Mouse (Mus musculus) forebrain, embryonic 12.5 days (tissue): ENCODE data around the gene Cdc123. TPM values are rescaled to one million over a fixed set of nuclear protein-coding genes. Genes with fewer than 3 reads are reported as not detected.
"Not testable (repeated sequence)": the region's sequence is repeated elsewhere in the genome, so short reads cannot be mapped to it uniquely, and the experiment has no call there.

ENCODE experiments used
- ATAC-seq: fragments of 200-750 bp; cut with Nextera tagmentation; 2 replicates; pipeline ENCODE4 v1.8.0; 2017; ENCODE audit warnings: moderate TSS enrichment; ENCODE audit not compliant: low FRiP score
- H3K27ac ChIP-seq: fragments of 300-500 bp; sonication (generic); 2 replicates; pipeline ENCODE4 v1.5.1; 2016; ENCODE audit warnings: mild to moderate bottlenecking
- H3K27me3 ChIP-seq: fragments of 300-500 bp; sonication (generic); 2 replicates; pipeline ENCODE4 v1.6.1; 2016; ENCODE audit warnings: mild to moderate bottlenecking
- H3K36me3 ChIP-seq: fragments of 300-500 bp; sonication (generic); replicated peaks from 2 replicates; pipeline ENCODE4 v1.6.1; 2016; ENCODE audit warnings: mild to moderate bottlenecking
- H3K4me1 ChIP-seq: fragments of 300-500 bp; sonication (generic); 2 replicates; pipeline ENCODE4 v1.6.1; 2016
- H3K4me2 ChIP-seq: fragments of 300-500 bp; sonication (generic); 2 replicates; pipeline ENCODE4 v1.6.1; 2016; ENCODE audit warnings: mild to moderate bottlenecking, moderate library complexity
- H3K4me3 ChIP-seq: fragments of 300-500 bp; sonication (generic); replicated peaks from 2 replicates; pipeline ENCODE4 v1.5.1; 2016; ENCODE audit warnings: mild to moderate bottlenecking
- H3K9ac ChIP-seq: fragments of 300-500 bp; sonication (generic); 2 replicates; pipeline ENCODE4 v1.6.1; 2016; ENCODE audit warnings: mild to moderate bottlenecking
- H3K9me3 ChIP-seq: fragments of 300-500 bp; sonication (generic); 2 replicates; pipeline ENCODE4 v1.6.1; 2016
- WGBS: fragments of 180-500 bp; shearing (Covaris S2); methylation state at CpG from one replicate; pipeline ENCODE4 v1.1.7; 2016; 5-methylcytosine and 5-hydroxymethylcytosine counted together
- polyA plus RNA-seq: library from polyadenylated mRNA; unstranded; fragments of >200 nt; fragmentation: Nextera tagmentation; extraction: Ambion mirVana; gene quantifications from 2 replicates; pipeline ENCODE4 v1.2.1, GENCODE M21; 2016

Gene Cdc123
- polyA plus RNA-seq, 1 experiment from 2014 or later = 361 TPM

GRCm38 (mm10) chr2:5840815-5841214, 4.1 kb downstream of the Cdc123 start:
- H3K4me3 ChIP-seq = no peak overlapping the region
- no peaks in the 10 kb centered on the region for H3K27me3 ChIP-seq
- ATAC-seq = no peak
- WGBS = 96% methylated on average over 11 of the region's 11 CpGs
- H3K4me1 ChIP-seq = peaks cover 7% of the 10 kb centered on the region
- no peaks in the 10 kb centered on the region for H3K9me3 ChIP-seq
- H3K27ac ChIP-seq = no peak overlapping the region
- H3K36me3 ChIP-seq = peaks cover 52% of the 10 kb centered on the region
- no peak overlapping the region for H3K9ac ChIP-seq
- no peak overlapping the region for H3K4me2 ChIP-seq

GRCm38 (mm10) chr2:5825265-5825913, 19.6 kb downstream of the Cdc123 start:
- H3K27ac ChIP-seq = no peak overlapping the region
- no peaks in the 10 kb centered on the region for H3K4me1 ChIP-seq
- no peaks in the 10 kb centered on the region for H3K9me3 ChIP-seq
- no peak for ATAC-seq
- 94% methylated on average over 5 of the region's 5 CpGs for WGBS
- no peak overlapping the region for H3K4me2 ChIP-seq
- H3K9ac ChIP-seq = no peak overlapping the region
- H3K4me3 ChIP-seq = no peak overlapping the region
- H3K36me3 ChIP-seq = peaks cover 57% of the 10 kb centered on the region
- no peaks in the 10 kb centered on the region for H3K27me3 ChIP-seq

GRCm38 (mm10) chr2:5824685-5825084, 20.3 kb downstream of the Cdc123 start:
- no peaks in the 10 kb centered on the region for H3K4me1 ChIP-seq
- H3K36me3 ChIP-seq = peaks cover 60% of the 10 kb centered on the region
- no peak overlapping the region for H3K4me3 ChIP-seq
- H3K4me2 ChIP-seq = no peak overlapping the region
- WGBS = 87% methylated on average over 5 of the region's 5 CpGs
- H3K9me3 ChIP-seq = no peaks in the 10 kb centered on the region
- no peaks in the 10 kb centered on the region for H3K27me3 ChIP-seq
- no peak overlapping the region for H3K27ac ChIP-seq
- H3K9ac ChIP-seq = no peak overlapping the region
- ATAC-seq = no peak

- H3K27ac ChIP-seq = no peak overlapping the region
- peaks cover 60% of the 10 kb centered on the region for H3K36me3 ChIP-seq
- 40% methylated on average over 1 of the region's 1 CpGs for WGBS
- H3K4me1 ChIP-seq = no peaks in the 10 kb centered on the region
- no peak overlapping the region for H3K9ac ChIP-seq
- H3K9me3 ChIP-seq = no peaks in the 10 kb centered on the region
- H3K27me3 ChIP-seq = no peaks in the 10 kb centered on the region
- no peak overlapping the region for H3K4me3 ChIP-seq
- H3K4me2 ChIP-seq = no peak overlapping the region
- ATAC-seq = no peak
Observed at GRCm38 (mm10) chr2:5824213-5824612, 20.8 kb downstream of the Cdc123 start.

- no peak for ATAC-seq
- no peaks in the 10 kb centered on the region for H3K4me1 ChIP-seq
Observed at GRCm38 (mm10) chr2:5822449-5822848, 22.5 kb downstream of the Cdc123 start.

GRCm38 (mm10) chr2:5821264-5821663, 23.7 kb downstream of the Cdc123 start:
- no peak for ATAC-seq
- Histone ChIP-seq H3K27ac (no peak overlapping the region), H3K4me3 (no peak overlapping the region), H3K4me1 (no peaks in the 10 kb centered on the region), H3K36me3 (peaks cover 66% of the 10 kb centered on the region), H3K9ac (no peak overlapping the region), H3K4me2 (no peak overlapping the region), H3K27me3 (no peaks in the 10 kb centered on the region), H3K9me3 (no peaks in the 10 kb centered on the region)
- 94% methylated on average over 10 of the region's 10 CpGs for WGBS

More at GRCm38 (mm10) chr2:5822449-5822848, 22.5 kb downstream of the Cdc123 start:
- H3K4me2 ChIP-seq = no peak overlapping the region
- no peak overlapping the region for H3K27ac ChIP-seq
- H3K27me3 ChIP-seq = no peaks in the 10 kb centered on the region
- no peaks in the 10 kb centered on the region for H3K9me3 ChIP-seq
- no peak overlapping the region for H3K4me3 ChIP-seq
- H3K9ac ChIP-seq = no peak overlapping the region
- H3K36me3 ChIP-seq = peaks cover 67% of the 10 kb centered on the region
- WGBS = 98% methylated on average over 6 of the region's 6 CpGs

- no peak overlapping the region for H3K4me3 ChIP-seq
- no peak overlapping the region for H3K27ac ChIP-seq
- WGBS = 90% methylated on average over 5 of the region's 5 CpGs
- H3K36me3 ChIP-seq = peaks cover 53% of the 10 kb centered on the region
- H3K9ac ChIP-seq = no peak overlapping the region
- H3K4me2 ChIP-seq = no peak overlapping the region
- ATAC-seq = no peak
- no peaks in the 10 kb centered on the region for H3K4me1 ChIP-seq
- no peaks in the 10 kb centered on the region for H3K9me3 ChIP-seq
- H3K27me3 ChIP-seq = no peaks in the 10 kb centered on the region
Observed at GRCm38 (mm10) chr2:5811235-5811782, 33.7 kb downstream of the Cdc123 start.

- H3K27me3 ChIP-seq = no peaks in the 10 kb centered on the region
- ATAC-seq = no peak
- H3K36me3 ChIP-seq = peaks cover 57% of the 10 kb centered on the region
- H3K4me1 ChIP-seq = no peaks in the 10 kb centered on the region
- H3K27ac ChIP-seq = no peak overlapping the region
- H3K9me3 ChIP-seq = no peaks in the 10 kb centered on the region
- no peak overlapping the region for H3K4me3 ChIP-seq
- no peak overlapping the region for H3K9ac ChIP-seq
- WGBS = 93% methylated on average over 5 of the region's 5 CpGs
- H3K4me2 ChIP-seq = no peak overlapping the region
Observed at GRCm38 (mm10) chr2:5810036-5810718, 34.8 kb downstream of the Cdc123 start.

GRCm38 (mm10) chr2:5806201-5806600, 38.8 kb downstream of the Cdc123 start:
- H3K9me3 ChIP-seq, H3K9ac ChIP-seq, H3K4me1 ChIP-seq, H3K4me2 ChIP-seq, ATAC-seq, H3K4me3 ChIP-seq, H3K27me3 ChIP-seq, H3K27ac ChIP-seq: not testable (repeated sequence)
- WGBS = 86% methylated on average over 3 of the region's 3 CpGs
- H3K36me3 ChIP-seq = peaks cover 64% of the 10 kb centered on the region

GRCm38 (mm10) chr2:5805228-5805627, 39.7 kb downstream of the Cdc123 start:
- Histone ChIP-seq H3K27me3 (no peaks in the 10 kb centered on the region), H3K27ac (no peak overlapping the region), H3K4me2 (no peak overlapping the region), H3K4me3 (no peak overlapping the region), H3K9ac (no peak overlapping the region), H3K36me3 (peaks cover 68% of the 10 kb centered on the region), H3K9me3 (no peaks in the 10 kb centered on the region), H3K4me1 (no peaks in the 10 kb centered on the region)
- no peak for ATAC-seq
- 92% methylated on average over 7 of the region's 7 CpGs for WGBS

- H3K9me3 ChIP-seq = no peaks in the 10 kb centered on the region
Observed at GRCm38 (mm10) chr2:5804440-5805045, 40.4 kb downstream of the Cdc123 start.

GRCm38 (mm10) chr2:5801927-5802590, 42.9 kb downstream of the Cdc123 start:
- Histone ChIP-seq H3K27me3 (no peaks in the 10 kb centered on the region), H3K4me2 (no peak overlapping the region), H3K9ac (no peak overlapping the region), H3K36me3 (peaks cover 65% of the 10 kb centered on the region), H3K4me3 (no peak overlapping the region), H3K27ac (no peak overlapping the region), H3K9me3 (no peaks in the 10 kb centered on the region), H3K4me1 (no peaks in the 10 kb centered on the region)
- 95% methylated on average over 10 of the region's 10 CpGs for WGBS
- no peak for ATAC-seq

More at GRCm38 (mm10) chr2:5804440-5805045, 40.4 kb downstream of the Cdc123 start:
- no peak for ATAC-seq
- Histone ChIP-seq H3K9ac (no peak overlapping the region), H3K27ac (no peak overlapping the region), H3K27me3 (no peaks in the 10 kb centered on the region), H3K4me2 (no peak overlapping the region), H3K36me3 (peaks cover 67% of the 10 kb centered on the region), H3K4me1 (no peaks in the 10 kb centered on the region), H3K4me3 (no peak overlapping the region)
- 93% methylated on average over 6 of the region's 6 CpGs for WGBS
